Mouse (Mus musculus): ENCODE data around the gene Cdk5r2.
"Not testable (repeated sequence)": the region's sequence is repeated elsewhere in the genome, so short reads cannot be mapped to it uniquely, and the experiment has no call there.

Gene Cdk5r2

GRCm38 (mm10) chr1:74854306-74855056 lies at the start of gene Cdk5r2:
TSS of gene Cdk5r2 (plus strand) at chr1:74854934.
- peak; percentile 95 to 98 for DNase-seq

GRCm38 (mm10) chr1:74805340-74805835 lies 49.3 kb upstream of the Cdk5r2 start:
- no peak for DNase-seq

GRCm38 (mm10) chr1:74805843-74806242 lies 48.9 kb upstream of the Cdk5r2 start:
- DNase-seq: no peak

- DNase-seq: no peak
These were observed 48.1 kb upstream of the Cdk5r2 start for GRCm38 (mm10) chr1:74806360-74807311.

GRCm38 (mm10) chr1:74807551-74808071 lies 47.1 kb upstream of the Cdk5r2 start:
- DNase-seq: no peak

GRCm38 (mm10) chr1:74808078-74808477 lies 46.7 kb upstream of the Cdk5r2 start:
- DNase-seq: peak; percentile 86 to 92

GRCm38 (mm10) chr1:74809007-74809406 lies 45.7 kb upstream of the Cdk5r2 start:
- DNase-seq: peak in 1 of 2 experiments; percentile 48

GRCm38 (mm10) chr1:74814931-74815647 lies 39.6 kb upstream of the Cdk5r2 start:
- peak in 1 of 2 experiments; percentile 36 for DNase-seq

- not testable (repeated sequence) for DNase-seq
These were observed 38.8 kb upstream of the Cdk5r2 start for GRCm38 (mm10) chr1:74815965-74816364.

GRCm38 (mm10) chr1:74816612-74817199 lies 38.0 kb upstream of the Cdk5r2 start:
- DNase-seq: peak; percentile 94 to 95

GRCm38 (mm10) chr1:74817219-74817618 lies 37.5 kb upstream of the Cdk5r2 start:
- DNase-seq: no peak

GRCm38 (mm10) chr1:74818509-74818908 lies 36.2 kb upstream of the Cdk5r2 start:
- no peak for DNase-seq

- DNase-seq: not testable (repeated sequence)
These were observed 31.1 kb upstream of the Cdk5r2 start for GRCm38 (mm10) chr1:74823598-74823997.

GRCm38 (mm10) chr1:74824518-74825302 lies 30.0 kb upstream of the Cdk5r2 start:
- no peak for DNase-seq

- DNase-seq: no peak
These were observed 24.7 kb upstream of the Cdk5r2 start for GRCm38 (mm10) chr1:74830061-74830460.

GRCm38 (mm10) chr1:74833255-74833654 lies 21.5 kb upstream of the Cdk5r2 start:
- DNase-seq: no peak

- no peak for DNase-seq
These were observed 11.6 kb upstream of the Cdk5r2 start for GRCm38 (mm10) chr1:74843090-74843489.

GRCm38 (mm10) chr1:74846341-74846740 lies 8.4 kb upstream of the Cdk5r2 start:
- no peak for DNase-seq

- DNase-seq: no peak
These were observed 5.8 kb upstream of the Cdk5r2 start for GRCm38 (mm10) chr1:74848946-74849345.

- DNase-seq: no peak
These were observed 4.5 kb upstream of the Cdk5r2 start for GRCm38 (mm10) chr1:74850251-74850650.

All from cerebellum, postnatal 14 days (tissue).